In the genomic region with DNA sequence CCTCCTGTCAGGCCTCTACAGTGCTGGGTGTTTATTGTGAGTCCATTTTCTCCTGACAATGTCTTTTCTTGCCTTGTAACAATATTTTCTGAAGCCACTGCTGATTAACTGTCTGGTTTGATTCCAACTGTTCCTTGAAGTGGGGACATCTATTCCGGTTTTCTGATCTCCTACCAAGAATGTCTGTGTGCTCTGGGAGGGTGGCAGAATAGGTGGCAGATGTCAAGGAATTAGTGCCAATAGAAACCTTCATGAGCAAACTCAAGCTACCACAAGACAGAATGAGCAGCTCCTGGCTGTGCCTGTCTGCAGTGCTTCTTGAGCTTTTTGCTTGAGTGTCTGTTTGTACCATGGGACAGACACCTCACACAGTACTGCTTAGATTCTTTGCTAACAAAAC, we compare ENCODE assay signal across 25 mouse cellular contexts.
A peak's percentile ranks its signal among the peaks of the same experiment; 100 is the strongest.
DNase-seq lines count a peak whose midpoint lies in the region; ATAC-seq and TF ChIP-seq lines count a peak whose summit lies in the region.
"Had no signal": no experiment of that assay in that cellular context is flagged by ENCODE, and none has a peak within 500 bp of the region (broad histone marks: within the 10 kb centered on the region; RNA-seq: fewer than 3 reads in every experiment).

No protein-coding gene starts in this region.

- no peaks in the 10 kb centered on the region for H3K36me3 ChIP-seq in midbrain, postnatal 0 days (ENCODE audit: insufficient read depth, low read length)
- no peaks in the 10 kb centered on the region for H3K36me3 ChIP-seq in midbrain, embryonic 14.5 days (ENCODE audit: control insufficient read depth, insufficient read depth, low read length)
- H3K36me3 ChIP-seq: hindbrain, embryonic 15.5 days; intestine, embryonic 15.5 days; midbrain, embryonic 13.5 days; neural tube, embryonic 12.5 days had no signal

- no peaks in the 10 kb centered on the region for H3K4me1 ChIP-seq in midbrain, postnatal 0 days (ENCODE audit: insufficient read depth, low read length)
- no peaks in the 10 kb centered on the region for H3K4me1 ChIP-seq in midbrain, embryonic 14.5 days (ENCODE audit: control insufficient read depth, insufficient read depth, low read length)
- H3K4me1 ChIP-seq: hindbrain, embryonic 15.5 days; intestine, embryonic 15.5 days; megakaryocyte, embryonic 14.5 days; midbrain, embryonic 13.5 days; neural tube, embryonic 12.5 days had no signal

- no peak for TF ChIP-seq CTCF in midbrain, postnatal 0 days (IDR thresholded peaks at IDR 0.05)
- TF ChIP-seq CTCF in left cerebral cortex, adult 2 months (IDR thresholded peaks at IDR 0.05): no peak

- no peak overlapping the region for H3K9ac ChIP-seq in midbrain, postnatal 0 days (replicated peaks; ENCODE audit: low read length, poor library complexity, severe bottlenecking)
- H3K9ac ChIP-seq in midbrain, embryonic 14.5 days (replicated peaks; ENCODE audit: low read length): no peak overlapping the region
- H3K9ac ChIP-seq: hindbrain, embryonic 15.5 days; intestine, embryonic 15.5 days; liver, embryonic 14.5 days; lung, embryonic 14.5 days; midbrain, embryonic 13.5 days; neural tube, embryonic 12.5 days had no signal

- WGBS in midbrain, postnatal 0 days: 73% methylated on average over 1 of the region's 1 CpGs
- 83% methylated on average over 1 of the region's 1 CpGs for WGBS in midbrain, embryonic 14.5 days

- no peak overlapping the region for H3K27ac ChIP-seq in midbrain, postnatal 0 days (ENCODE audit: low read depth, low read length)
- no peak overlapping the region for H3K27ac ChIP-seq in midbrain, embryonic 14.5 days (replicated peaks; ENCODE audit: low read depth, low read length)
- H3K27ac ChIP-seq in left cerebral cortex, adult 2 months: no peak overlapping the region
- H3K27ac ChIP-seq: hindbrain, embryonic 15.5 days; intestine, embryonic 15.5 days; liver, embryonic 14.5 days; midbrain, embryonic 13.5 days; neural tube, embryonic 12.5 days had no signal

- DNase-seq in midbrain, postnatal 0 days (ENCODE audit: low spot score): peak; percentile 51
- no peak for DNase-seq in midbrain, embryonic 14.5 days
- DNase-seq in brain, adult 2 months (ENCODE audit: low read depth, low spot score): peak; percentile 93
- DNase-seq in cerebellum, adult 8-10 months: peak; percentile 25
- DNase-seq in cerebellum, postnatal 36 days: peak; percentile 43 to 55
- no peak for DNase-seq in left cerebral cortex, adult 2 months (ENCODE audit: extremely low spot score in 1 of 2, low spot score in 2 of 2)
- DNase-seq in thymus, postnatal 10 days (ENCODE audit: low spot score in 2 of 2): no peak
- no peak for DNase-seq in urinary bladder, adult 18-20 months (ENCODE audit: low spot score in 2 of 2)
- DNase-seq: embryo, embryonic 11 days; heart, postnatal 4 days; kidney, adult 8-10 months; kidney, postnatal 14 days; layer of hippocampus, postnatal 36 days; lung, embryonic 14.5 days; lung, postnatal 36 days; retina, postnatal 1 day; right cerebral cortex, postnatal 25 days; spleen, adult 18-20 months had no signal

- H3K9me3 ChIP-seq in midbrain, postnatal 0 days (ENCODE audit: low read length): no peaks in the 10 kb centered on the region
- H3K9me3 ChIP-seq in midbrain, embryonic 14.5 days (ENCODE audit: control insufficient read depth, low read length): no peaks in the 10 kb centered on the region
- H3K9me3 ChIP-seq: hindbrain, embryonic 15.5 days; intestine, embryonic 15.5 days; megakaryocyte, embryonic 14.5 days; midbrain, embryonic 13.5 days; neural tube, embryonic 12.5 days had no signal

- no peaks in the 10 kb centered on the region for H3K27me3 ChIP-seq in midbrain, postnatal 0 days (ENCODE audit: insufficient read depth, low read length)
- no peaks in the 10 kb centered on the region for H3K27me3 ChIP-seq in midbrain, embryonic 14.5 days (ENCODE audit: control insufficient read depth, insufficient read depth, low read length)
- H3K27me3 ChIP-seq: hindbrain, embryonic 15.5 days; intestine, embryonic 15.5 days; megakaryocyte, embryonic 14.5 days; midbrain, embryonic 13.5 days; neural tube, embryonic 12.5 days had no signal

- no peak for ATAC-seq in midbrain, postnatal 0 days (ENCODE audit: low FRiP score)
- no peak for ATAC-seq in midbrain, embryonic 14.5 days (ENCODE audit: low FRiP score, low TSS enrichment)
- ATAC-seq: forebrain, embryonic 16.5 days; intestine, embryonic 15.5 days; midbrain, embryonic 13.5 days had no signal

- H3K4me3 ChIP-seq in midbrain, postnatal 0 days (ENCODE audit: low read depth, low read length): no peak overlapping the region
- H3K4me3 ChIP-seq in midbrain, embryonic 14.5 days (replicated peaks; ENCODE audit: low read depth, low read length): no peak overlapping the region
- no peak overlapping the region for H3K4me3 ChIP-seq in left cerebral cortex, adult 2 months
- H3K4me3 ChIP-seq: hindbrain, embryonic 15.5 days; intestine, embryonic 15.5 days; megakaryocyte, embryonic 14.5 days; midbrain, embryonic 13.5 days; neural tube, embryonic 12.5 days had no signal

- intact Hi-C loops in left cerebral cortex, adult 2 months (cut with DNase I): no loop called here

- H3K4me2 ChIP-seq in midbrain, postnatal 0 days (ENCODE audit: low read depth, low read length, poor library complexity, severe bottlenecking): no peak overlapping the region
- H3K4me2 ChIP-seq in midbrain, embryonic 14.5 days (ENCODE audit: low read length): no peak overlapping the region
- H3K4me2 ChIP-seq: hindbrain, embryonic 15.5 days; intestine, embryonic 15.5 days; lung, embryonic 14.5 days; midbrain, embryonic 13.5 days; neural tube, embryonic 12.5 days had no signal

Comparison
In these comparisons a context has a peak if more than half of its experiments do, and no peak if none do; other contexts are left out.
1. DNase-seq: peak in midbrain, postnatal 0 days (single experiment), brain, adult 2 months (single experiment), cerebellum, adult 8-10 months (single experiment) and cerebellum, postnatal 36 days (2 of 2); none in midbrain, embryonic 14.5 days (single experiment), left cerebral cortex, adult 2 months (0 of 2), thymus, postnatal 10 days (0 of 2) and urinary bladder, adult 18-20 months (0 of 2).